Mouse (Mus musculus) ovary, adult 10 weeks (tissue): ENCODE results near the gene Dchs1. TPM values are rescaled to one million over a fixed set of nuclear protein-coding genes. Genes with fewer than 3 reads are reported as not detected.

Source experiments
- polyA plus RNA-seq: library from polyadenylated mRNA; stranded (reverse); fragments of 350-450 nt; fragmentation: Illumina TruSeq; extraction: RNeasy Lipid Tissue Mini Kit (QIAGEN cat#74804); gene quantifications from one replicate; pipeline ENCODE4 v1.2.3, GENCODE M21; 2014

The Dchs1 gene
- polyA plus RNA-seq, result 0.26 TPM

DNA sequence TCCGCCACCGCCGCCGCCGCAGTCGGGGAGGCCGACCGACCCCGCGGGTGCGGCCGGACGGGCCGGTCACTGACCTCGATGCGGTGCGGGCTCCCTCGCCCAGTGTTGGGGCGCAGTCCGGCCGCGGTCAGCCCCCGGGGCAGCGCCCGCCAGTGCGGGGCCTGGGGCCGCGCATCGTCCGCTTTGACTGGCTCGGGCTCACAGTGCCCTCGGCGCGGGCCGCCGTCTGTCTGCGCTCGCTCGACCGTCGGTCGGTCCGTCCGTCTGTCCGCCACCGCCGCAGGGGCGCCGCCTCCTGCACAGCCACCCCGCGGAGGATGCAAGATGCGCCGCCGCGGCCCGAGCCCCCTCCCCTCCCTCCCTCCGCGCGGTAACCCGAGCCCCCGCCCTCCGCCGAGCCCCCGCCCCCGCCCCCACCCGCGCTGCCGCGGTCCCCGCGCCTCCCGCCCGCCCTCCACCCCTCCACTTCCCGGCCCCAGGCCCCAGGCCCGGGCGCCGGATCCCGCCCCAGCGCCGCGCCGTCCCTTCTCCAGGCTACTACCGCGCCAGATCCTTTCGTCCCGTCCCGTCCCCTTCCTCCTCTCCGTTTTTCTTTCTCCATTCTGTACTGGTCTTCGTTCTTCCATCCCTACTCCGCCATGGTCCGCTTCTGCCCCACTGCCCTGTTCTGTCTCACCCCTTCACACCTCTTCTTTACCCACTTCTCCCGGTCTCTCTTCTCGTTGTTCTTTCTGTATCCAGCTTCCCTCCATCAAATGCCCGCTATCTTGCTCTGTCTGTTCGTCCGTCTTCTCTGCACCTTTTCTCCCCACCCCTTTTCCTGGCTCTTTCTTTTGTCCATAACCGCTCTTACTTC is at the start of gene Dchs1:
Gene Dchs1 (minus strand): TSS at position 370 of the 856 bp plus-strand sequence.

DNA sequence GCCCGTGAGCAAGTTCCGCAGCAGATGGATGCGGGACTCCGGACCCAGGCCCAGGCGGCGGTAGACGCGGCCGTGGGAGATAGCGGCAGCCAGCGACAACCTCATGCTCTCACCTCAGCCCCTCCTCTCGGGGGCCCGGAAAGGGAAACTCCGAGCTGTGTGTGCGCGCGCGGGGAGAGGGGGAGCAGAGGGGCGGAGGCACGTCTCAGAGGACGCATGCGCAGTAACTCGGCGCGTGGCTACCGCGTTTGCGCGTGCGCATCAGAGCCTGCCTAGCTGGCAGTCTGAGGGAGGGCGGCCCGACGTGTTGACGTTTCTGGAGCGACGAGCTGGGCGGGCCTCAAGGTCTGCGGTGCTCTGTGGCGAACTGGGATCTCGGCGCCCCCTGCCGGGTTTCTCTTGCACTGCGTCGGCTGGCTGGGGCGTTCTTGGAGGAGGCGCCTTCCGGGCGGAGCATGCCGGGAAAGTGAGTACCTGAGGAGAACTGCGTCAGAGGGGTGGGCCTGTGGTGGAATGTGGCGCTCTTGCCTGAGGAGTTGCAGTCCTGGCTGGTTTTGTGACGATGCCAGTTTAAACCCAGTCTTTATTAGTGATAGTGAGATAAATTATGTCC is 23.5 kb upstream of the Dchs1 start, which contains the start of gene Mrpl17:
Gene Mrpl17 (minus strand): TSS at position 223 of the 613 bp plus-strand sequence.

GRCm38 (mm10) chr7:105751491-105752433 is 35.7 kb downstream of the Dchs1 start, which contains the start of gene Tpp1:
Gene Tpp1 (minus strand): TSS chr7:105752235.

GRCm38 (mm10) chr7:105743926-105744590 is 43.4 kb downstream of the Dchs1 start, which contains the start of gene Taf10:
Gene Taf10 (minus strand): TSS chr7:105744361.

DNA sequence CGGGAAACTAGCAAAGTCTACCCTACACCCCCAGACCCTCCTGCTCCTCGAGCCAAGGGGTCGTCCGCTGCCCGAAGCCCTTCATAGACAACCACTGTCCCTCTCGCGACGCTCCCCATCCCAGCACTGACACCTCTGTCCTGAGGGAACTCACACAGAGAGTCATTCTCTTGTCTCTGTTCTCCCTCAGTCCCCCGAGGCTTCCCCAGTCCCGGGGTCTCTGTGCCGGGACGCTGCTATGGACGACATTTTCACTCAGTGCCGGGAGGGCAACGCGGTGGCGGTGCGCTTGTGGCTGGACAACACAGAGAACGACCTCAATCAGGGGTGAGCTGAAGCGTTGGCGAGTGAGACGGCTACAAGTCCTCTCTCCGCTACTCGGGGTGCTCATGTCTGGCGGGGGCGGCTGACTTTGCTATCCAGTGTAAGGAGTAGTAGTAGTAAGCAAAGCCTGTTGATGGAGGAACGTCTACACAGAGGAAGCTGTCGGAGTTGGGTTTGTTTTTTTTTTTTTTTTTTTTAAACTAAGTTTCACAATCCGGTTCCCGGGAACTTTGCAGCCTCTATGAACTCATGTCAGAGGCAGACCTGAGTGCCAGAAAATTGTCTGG is 50.4 kb downstream of the Dchs1 start, which contains the start of gene Rrp8:
Gene Rrp8 (minus strand): TSS at position 475 of the 611 bp plus-strand sequence.

DNA sequence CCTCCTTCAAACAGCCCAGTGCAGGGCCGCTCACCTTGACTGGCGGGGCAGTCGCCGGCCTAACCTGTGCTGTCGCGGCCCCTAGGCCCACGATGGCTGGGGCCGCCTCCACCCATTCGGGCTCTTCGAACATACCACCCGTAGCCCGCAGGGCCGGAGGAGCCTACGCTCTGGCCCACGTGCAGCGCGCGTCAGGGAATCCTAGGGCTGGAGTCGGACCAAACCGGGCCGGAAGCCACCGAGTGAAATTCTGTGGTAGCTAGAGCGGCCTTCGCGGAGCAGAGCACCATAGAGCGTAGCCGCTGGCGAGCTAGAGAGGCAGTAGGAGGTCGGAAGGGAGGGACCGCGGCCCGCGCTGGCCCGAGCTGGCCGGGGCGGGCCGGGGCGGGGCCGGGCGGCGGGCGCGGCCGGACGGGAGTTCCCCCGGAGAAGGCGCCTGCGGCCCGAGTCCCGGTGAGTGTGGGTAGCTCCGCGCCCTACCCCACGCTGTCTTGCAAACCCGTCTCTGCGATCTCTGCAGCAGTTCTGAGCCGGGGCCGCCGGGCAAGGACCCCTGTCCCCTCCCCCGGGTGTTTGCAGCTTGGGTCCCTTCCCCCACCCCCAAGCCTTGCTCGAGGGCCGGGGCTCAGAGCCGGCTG is 51.1 kb downstream of the Dchs1 start, which contains the start of gene Ilk:
Gene Ilk (plus strand): TSS at position 329 of the 638 bp plus-strand sequence.

Other genes starting within 250 kb of the Dchs1 start
- 2.7 TPM for gene Smpd1, start 233.3 kb downstream of the Dchs1 start, polyA plus RNA-seq
- 1.1 TPM for gene Apbb1, start 206.0 kb downstream of the Dchs1 start, polyA plus RNA-seq
- not detected for gene Hpx, start 187.5 kb downstream of the Dchs1 start, polyA plus RNA-seq
- gene Trim3, start 154.1 kb downstream of the Dchs1 start, polyA plus RNA-seq, result 2.9 TPM
- gene Timm10b, start 147.6 kb downstream of the Dchs1 start, polyA plus RNA-seq, result 30.5 TPM
- gene Arfip2, start 147.2 kb downstream of the Dchs1 start, polyA plus RNA-seq, result 9.0 TPM
- 2.3 TPM for gene Gm45799, start 147.1 kb downstream of the Dchs1 start, polyA plus RNA-seq
- gene Dnhd1, start 136.8 kb downstream of the Dchs1 start, polyA plus RNA-seq, result 1.9 TPM
- gene Ilk, start 51.1 kb downstream of the Dchs1 start, polyA plus RNA-seq, result 52.2 TPM
- 45.1 TPM for gene Rrp8, start 50.3 kb downstream of the Dchs1 start, polyA plus RNA-seq
- gene Taf10, start 43.3 kb downstream of the Dchs1 start, polyA plus RNA-seq, result 7.6 TPM
- 140 TPM for gene Tpp1, start 35.4 kb downstream of the Dchs1 start, polyA plus RNA-seq
- 10.7 TPM for gene Mrpl17, start 23.4 kb upstream of the Dchs1 start, polyA plus RNA-seq
- 13.2 TPM for gene Gm4070, start 166.3 kb upstream of the Dchs1 start, polyA plus RNA-seq